Mouse (Mus musculus) cerebellum, postnatal 10 days (tissue): Measurements from ENCODE around the gene Zhx3.

Experiments used
- DNase-seq, 2 experiments: peaks; one replicate each; pipeline ENCODE4 v3.0.0; 2021; ENCODE audit warnings: mixed read lengths in 2 of 2

The Zhx3 gene

GRCm38 (mm10) chr2:160800967-160801366, 71.8 kb downstream of the Zhx3 start:
- no peak for DNase-seq

GRCm38 (mm10) chr2:160798206-160798605, 74.6 kb downstream of the Zhx3 start:
- no peak for DNase-seq

- peak; percentile 75 to 78 for DNase-seq
These were observed 75.8 kb downstream of the Zhx3 start for GRCm38 (mm10) chr2:160796973-160797372.

- no peak for DNase-seq
These were observed 79.7 kb downstream of the Zhx3 start for GRCm38 (mm10) chr2:160793117-160793516.

GRCm38 (mm10) chr2:160789741-160790140, 83.1 kb downstream of the Zhx3 start:
- DNase-seq, result no peak

DNA sequence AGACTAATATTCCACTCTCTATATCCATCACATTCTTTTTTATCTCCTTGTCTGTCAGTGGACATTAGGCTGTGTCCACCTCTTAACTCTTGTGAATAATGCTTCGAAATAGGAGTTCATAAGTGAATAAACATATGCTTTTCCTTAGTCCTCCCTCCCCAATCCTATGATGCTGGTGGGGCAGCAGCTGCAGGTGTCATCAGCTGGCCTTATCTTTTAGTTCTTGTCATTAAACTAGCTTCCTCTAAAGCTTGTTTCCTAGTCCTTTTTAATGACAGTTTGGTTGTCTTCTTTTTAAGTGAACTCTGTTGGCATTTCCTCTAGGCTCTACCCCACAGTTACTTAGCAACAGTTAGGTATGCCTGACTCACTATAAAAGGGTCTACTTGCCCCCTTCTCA, 83.8 kb downstream of the Zhx3 start:
- DNase-seq, result no peak

DNA sequence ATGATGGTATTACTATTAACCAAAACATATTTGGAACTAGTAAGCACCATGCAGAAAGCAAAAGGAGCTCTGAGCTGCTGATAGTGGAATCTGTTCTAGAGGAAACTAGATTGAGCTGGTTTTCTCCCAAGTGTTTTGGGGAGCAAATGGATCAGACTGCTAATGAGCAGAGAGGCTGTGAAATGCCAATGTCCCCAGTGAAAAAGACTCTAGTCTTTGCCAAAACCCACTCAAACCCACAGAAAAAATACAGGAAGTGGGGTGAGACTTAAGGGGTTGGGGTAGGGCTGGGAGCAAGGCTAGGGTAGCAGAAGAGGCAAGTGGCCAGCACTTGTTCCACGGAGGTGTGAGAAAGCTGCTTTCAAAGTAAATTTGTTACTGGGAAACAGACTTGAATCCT, 86.5 kb downstream of the Zhx3 start:
- no peak for DNase-seq

DNA sequence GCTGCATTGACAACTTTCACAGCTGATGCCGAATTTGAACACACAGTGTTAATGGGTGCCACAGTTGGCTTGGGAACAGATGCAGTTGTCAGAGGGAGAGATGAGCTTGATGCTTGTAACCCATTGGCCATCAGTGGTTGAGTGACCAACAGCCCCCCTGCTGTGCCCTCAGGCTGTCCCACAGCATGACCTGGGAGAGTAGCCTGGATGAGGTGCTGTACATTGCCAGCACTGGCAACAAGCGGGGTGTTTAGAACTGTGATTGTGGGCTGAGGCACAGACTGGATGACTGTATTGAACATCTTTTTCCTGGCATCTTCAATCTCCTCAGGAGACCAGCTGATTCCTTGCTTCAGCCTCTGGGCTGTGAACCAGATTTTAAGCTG, 92.0 kb downstream of the Zhx3 start:
- peak in 1 of 2 experiments; percentile 41 for DNase-seq

- DNase-seq, result no peak
These were observed 92.5 kb downstream of the Zhx3 start for GRCm38 (mm10) chr2:160780154-160780833.

DNA sequence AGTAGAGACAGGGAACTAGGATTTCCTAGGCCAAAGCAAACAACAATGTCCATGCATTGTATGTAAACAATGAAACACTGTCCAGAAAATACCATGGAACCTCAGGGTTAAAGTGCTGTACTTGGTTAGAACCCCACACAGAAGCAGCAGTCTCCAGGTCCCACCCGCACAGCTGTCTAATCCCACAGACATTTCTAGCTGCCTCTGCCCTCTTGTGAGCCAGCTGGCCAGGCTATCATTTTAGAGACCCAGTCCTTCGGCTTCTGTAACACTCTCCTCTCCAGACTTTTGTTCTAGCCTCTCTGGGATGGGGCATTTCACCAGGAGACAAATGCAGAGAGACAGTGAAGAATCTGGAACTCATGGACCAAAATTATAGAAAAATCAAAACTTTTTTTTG, 94.8 kb downstream of the Zhx3 start:
- no peak for DNase-seq

- DNase-seq, result peak; percentile 36 to 48
These were observed 101.2 kb downstream of the Zhx3 start for GRCm38 (mm10) chr2:160771325-160772276.

GRCm38 (mm10) chr2:160770871-160771270, 101.9 kb downstream of the Zhx3 start:
- no peak for DNase-seq

- no peak for DNase-seq
These were observed 102.4 kb downstream of the Zhx3 start for GRCm38 (mm10) chr2:160770409-160770808.

GRCm38 (mm10) chr2:160768997-160769396, 103.8 kb downstream of the Zhx3 start:
- DNase-seq, result no peak

DNA sequence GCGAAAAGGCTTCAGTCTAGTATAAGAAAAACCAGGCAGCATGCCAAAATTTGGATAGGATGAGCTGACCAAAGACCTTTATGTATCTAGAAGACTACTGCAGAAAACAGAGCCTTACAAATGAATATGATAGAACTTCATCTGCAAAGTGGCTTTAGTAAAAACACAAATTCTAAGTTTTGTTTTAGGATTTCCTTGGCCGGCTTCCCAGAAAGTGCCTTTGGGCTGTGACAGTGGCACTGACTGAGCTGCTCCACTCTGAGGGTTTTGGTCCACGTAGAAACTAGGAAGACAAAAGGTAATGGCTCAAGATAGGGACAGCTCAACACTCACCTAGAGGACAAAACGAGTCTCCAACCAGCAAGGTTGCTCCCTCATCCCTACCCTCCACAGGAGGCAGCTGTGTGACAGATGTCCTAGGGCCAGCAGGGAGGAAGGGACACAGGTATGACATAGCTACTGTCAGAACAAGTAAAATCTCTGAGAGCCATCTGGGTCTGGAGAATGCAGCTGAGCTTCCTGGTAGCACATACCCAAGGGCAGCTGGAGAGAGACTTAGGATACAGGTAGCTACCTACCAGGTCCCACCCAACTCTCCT, 104.6 kb downstream of the Zhx3 start:
- DNase-seq, result peak in 1 of 2 experiments; percentile 38

DNA sequence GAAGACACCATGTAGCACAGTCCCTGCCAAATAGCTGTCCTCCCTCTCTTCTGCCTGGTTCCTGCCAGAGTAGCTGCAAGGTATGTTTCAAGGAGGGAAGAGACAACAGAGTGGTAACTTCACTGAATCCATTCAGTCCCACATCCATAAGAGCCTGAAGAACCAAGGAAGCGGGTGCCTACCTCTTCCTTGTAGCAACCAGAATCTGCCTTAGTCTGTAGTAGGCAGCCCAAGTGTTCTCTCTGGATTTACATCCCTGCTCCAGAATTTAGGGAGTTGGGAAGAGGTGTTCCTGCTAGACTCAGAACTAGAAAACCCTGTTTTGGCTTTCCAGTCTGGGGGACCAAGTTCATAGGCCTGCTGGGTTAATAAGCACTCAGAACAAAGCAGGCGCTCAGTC, 105.6 kb downstream of the Zhx3 start:
- no peak for DNase-seq

GRCm38 (mm10) chr2:160766371-160766771, 106.4 kb downstream of the Zhx3 start:
- peak; percentile 49 to 51 for DNase-seq

DNA sequence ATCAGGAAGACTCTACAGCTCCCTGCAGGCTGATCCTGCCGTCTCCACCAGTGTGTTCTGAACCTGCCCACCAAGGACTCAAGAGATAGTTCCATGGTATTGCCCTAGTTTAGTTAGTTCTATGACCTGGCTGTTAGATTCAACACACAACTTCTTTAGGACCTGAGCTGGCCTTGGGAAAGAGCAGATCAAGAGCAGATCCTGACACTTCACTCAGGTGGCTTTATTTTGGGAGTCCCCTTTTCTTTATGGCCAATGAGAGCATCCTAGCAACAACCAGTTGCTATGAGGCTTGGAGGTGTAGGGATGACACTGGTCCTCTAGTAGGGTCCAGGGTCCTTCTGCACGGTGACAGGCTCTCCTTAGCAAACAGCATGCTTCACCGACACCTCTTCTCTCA, 107.7 kb downstream of the Zhx3 start:
- no peak for DNase-seq

DNA sequence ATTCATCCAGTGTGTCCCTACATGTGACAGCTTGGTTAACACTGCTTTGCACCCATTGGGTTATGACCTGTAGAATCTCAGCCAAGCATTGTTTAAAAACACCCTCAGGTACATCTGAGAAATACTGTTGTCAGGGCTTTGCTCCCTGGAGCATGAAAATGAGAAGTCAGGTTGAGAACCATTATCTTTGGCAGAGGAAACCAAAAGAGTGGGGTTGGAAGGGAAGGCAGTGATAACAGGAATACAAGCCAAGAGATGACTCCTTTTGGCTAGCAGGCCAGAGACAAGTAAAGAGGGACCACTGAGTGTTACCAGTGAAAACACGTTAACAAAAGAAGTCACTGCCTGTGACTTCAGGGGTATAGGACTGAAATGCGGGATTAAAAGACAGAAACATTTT, 108.4 kb downstream of the Zhx3 start:
- DNase-seq, result no peak

GRCm38 (mm10) chr2:160763816-160764215, 109.0 kb downstream of the Zhx3 start:
- DNase-seq, result no peak

DNA sequence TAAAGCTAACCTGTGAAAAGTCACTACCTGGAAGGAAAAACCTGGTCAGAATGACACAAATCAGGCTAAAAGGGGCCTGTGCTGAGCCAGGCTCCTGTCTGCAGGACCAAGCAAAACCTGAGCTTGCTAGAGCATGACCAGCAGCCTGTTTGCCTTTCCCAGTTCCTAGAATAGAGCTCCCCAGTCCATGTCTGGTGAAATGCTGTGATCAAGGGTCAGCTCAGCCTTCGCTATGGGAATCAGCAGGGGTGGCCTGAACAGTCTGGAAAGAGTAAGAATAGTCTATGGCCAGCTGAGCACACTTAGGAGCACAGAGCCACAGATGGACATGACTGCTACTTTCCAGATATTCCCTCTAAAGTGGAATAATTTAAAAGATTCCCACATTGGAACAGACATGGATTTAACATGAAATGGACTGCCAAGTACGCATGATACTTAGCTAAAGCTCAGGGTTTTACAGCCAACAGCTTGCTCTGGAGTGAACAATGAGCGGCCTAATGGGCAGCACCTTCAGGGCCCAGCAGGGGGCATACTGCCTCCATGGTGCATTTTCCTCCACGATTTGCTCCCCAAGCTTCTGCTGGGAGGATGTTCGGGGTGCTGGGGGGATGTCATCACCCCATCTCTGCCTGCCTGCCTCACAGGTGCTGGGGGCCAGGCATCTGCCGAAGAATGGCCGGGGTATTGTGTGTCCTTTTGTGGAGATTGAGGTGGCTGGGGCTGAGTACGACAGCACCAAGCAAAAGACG, 112.2 kb downstream of the Zhx3 start:
- peak; percentile 58 to 59 for DNase-seq

GRCm38 (mm10) chr2:160756583-160757203, 116.1 kb downstream of the Zhx3 start:
- no peak for DNase-seq
